Mouse (Mus musculus): ENCODE measurements around the gene St3gal6.

GRCm38 (mm10) chr16:58453820-58454219 lies 70.2 kb downstream of the St3gal6 start:
- no peak for TF ChIP-seq CTCF (IDR thresholded peaks at IDR 0.05; ENCODE audit: low read depth, low read length)
- TF ChIP-seq TAL1 (conservative IDR thresholded peaks at IDR 0.05; ENCODE audit: low read depth, low read length) = no peak
- TF ChIP-seq POLR2AphosphoS5 (IDR thresholded peaks at IDR 0.05; ENCODE audit: insufficient replicate concordance, low read depth, low read length) = no peak
- no peak for TF ChIP-seq GATA1 (IDR thresholded peaks at IDR 0.05; ENCODE audit: borderline replicate concordance, low read length)
- TF ChIP-seq GATA2 (IDR thresholded peaks at IDR 0.05; ENCODE audit: borderline replicate concordance, low read depth, low read length) = no peak
